Mouse (Mus musculus): Measurements from ENCODE around the gene Kat7.

The Kat7 gene

GRCm38 (mm10) chr11:95333209-95333608 lies 23.2 kb upstream of the Kat7 start:
- no peak for DNase-seq (ENCODE audit: low spot score)

GRCm38 (mm10) chr11:95330662-95331061 lies 20.6 kb upstream of the Kat7 start:
- no peak for DNase-seq (ENCODE audit: low spot score)

GRCm38 (mm10) chr11:95328629-95329028 lies 18.6 kb upstream of the Kat7 start:
- no peak for DNase-seq (ENCODE audit: low spot score)

GRCm38 (mm10) chr11:95326243-95326642 lies 16.2 kb upstream of the Kat7 start:
- no peak for DNase-seq (ENCODE audit: low spot score)

GRCm38 (mm10) chr11:95325832-95326231 lies 15.8 kb upstream of the Kat7 start:
- no peak for DNase-seq (ENCODE audit: low spot score)

GRCm38 (mm10) chr11:95324181-95324580 lies 14.1 kb upstream of the Kat7 start:
- DNase-seq (ENCODE audit: low spot score), result no peak

GRCm38 (mm10) chr11:95320010-95320409 lies 10.0 kb upstream of the Kat7 start:
- no peak for DNase-seq (ENCODE audit: low spot score)

GRCm38 (mm10) chr11:95319506-95319905 lies 9.5 kb upstream of the Kat7 start:
- DNase-seq (ENCODE audit: low spot score), result no peak

- DNase-seq (ENCODE audit: low spot score), result no peak
Observed at GRCm38 (mm10) chr11:95318116-95318515, 8.1 kb upstream of the Kat7 start.

- no peak for DNase-seq (ENCODE audit: low spot score)
Observed at GRCm38 (mm10) chr11:95315215-95315955, 5.3 kb upstream of the Kat7 start.

- no peak for DNase-seq (ENCODE audit: low spot score)
Observed at GRCm38 (mm10) chr11:95311425-95311807, 1.4 kb upstream of the Kat7 start.

GRCm38 (mm10) chr11:95310648-95311424 lies 790 bp upstream of the Kat7 start:
- peak; percentile 21 for DNase-seq (ENCODE audit: low spot score)

GRCm38 (mm10) chr11:95309510-95310006 lies 488 bp downstream of the Kat7 start:
- peak; percentile 74 for DNase-seq (ENCODE audit: low spot score)

- DNase-seq (ENCODE audit: low spot score), result no peak
Observed at GRCm38 (mm10) chr11:95307526-95307925, 2.5 kb downstream of the Kat7 start.

GRCm38 (mm10) chr11:95305600-95305999 lies 4.4 kb downstream of the Kat7 start:
- no peak for DNase-seq (ENCODE audit: low spot score)

- DNase-seq (ENCODE audit: low spot score), result no peak
Observed at GRCm38 (mm10) chr11:95301772-95302171, 8.3 kb downstream of the Kat7 start.

- no peak for DNase-seq (ENCODE audit: low spot score)
Observed at GRCm38 (mm10) chr11:95299886-95300285, 10.2 kb downstream of the Kat7 start.

- no peak for DNase-seq (ENCODE audit: low spot score)
Observed at GRCm38 (mm10) chr11:95298146-95298545, 11.9 kb downstream of the Kat7 start.

GRCm38 (mm10) chr11:95295736-95296135 lies 14.3 kb downstream of the Kat7 start:
- no peak for DNase-seq (ENCODE audit: low spot score)

- no peak for DNase-seq (ENCODE audit: low spot score)
Observed at GRCm38 (mm10) chr11:95293017-95293624, 16.9 kb downstream of the Kat7 start.

GRCm38 (mm10) chr11:95291998-95292397 lies 18.0 kb downstream of the Kat7 start:
- DNase-seq (ENCODE audit: low spot score), result no peak

GRCm38 (mm10) chr11:95282331-95282730 lies 27.7 kb downstream of the Kat7 start:
- no peak for DNase-seq (ENCODE audit: low spot score)
